Mouse (Mus musculus): Measurements from ENCODE around the gene Ankrd33b. TPM values are rescaled to one million over a fixed set of nuclear protein-coding genes. Genes with fewer than 3 reads are reported as not detected.

Ankrd33b gene
- total and polyA plus RNA-seq, 3 experiments, result 50.0 to 69.6 (median 60.3) TPM

GRCm38 (mm10) chr15:31264827-31265226 lies 102.7 kb downstream of the Ankrd33b start:
- Histone ChIP-seq H3K9ac (ENCODE audit: insufficient read depth, low read depth) (no peak overlapping the region), H3K4me1 (ENCODE audit: control insufficient read depth in 1 of 2, insufficient read depth in 2 of 2) (peaks cover 25 to 73% of the 10 kb centered on the region in 2 experiments), H3K36me3 (replicated peaks in 1 of 2; ENCODE audit: control insufficient read depth in 1 of 2, insufficient read depth in 1 of 2, low read length in 1 of 2) (peaks cover 0 to 43% of the 10 kb centered on the region in 2 experiments), H3K4me2 (ENCODE audit: insufficient read depth, low read depth, poor library complexity, severe bottlenecking) (no peak overlapping the region), H3K9me3 (replicated peaks; ENCODE audit: low read length) (peaks cover 3% of the 10 kb centered on the region), H3K27ac (ENCODE audit: insufficient read depth, low read depth) (no peak overlapping the region), H3K4me3 (replicated peaks in 1 of 3; ENCODE audit: low read depth in 2 of 3, low read length in 2 of 3, poor library complexity in 1 of 3) (no peak overlapping the region), H3K79me2 (replicated peaks; ENCODE audit: control insufficient read depth, extremely low read depth, insufficient read depth, poor library complexity, severe bottlenecking) (no peaks in the 10 kb centered on the region), H3K27me3 (replicated peaks) (no peaks in the 10 kb centered on the region)
- peak; percentile 96 for DNase-seq (ENCODE audit: extremely low read depth)
- in situ Hi-C loops (cut with MboI; ENCODE audit: low pct_ligation_motif_present, low pct_unique_long_range_greater_than_20kb, low sequenced_read_pairs), result loop anchor here (5.0 to 25.0 kb wide), 3 partner anchors 110 to 453 kb away; no protein-coding TSS in a partner anchor
- TF ChIP-seq ETS1 (conservative IDR thresholded peaks at IDR 0.05; ENCODE audit: low read depth, low read length), result peak; percentile 74
- TF ChIP-seq CTCF (conservative IDR thresholded peaks at IDR 0.05 in 1 of 2, IDR thresholded peaks at IDR 0.05 in 1 of 2; ENCODE audit: low read depth in 2 of 2, low read length in 2 of 2), result peak; percentile 61 to 99
- no peak for TF ChIP-seq JUND (conservative IDR thresholded peaks at IDR 0.05; ENCODE audit: low read depth, low read length)
- TF ChIP-seq GABPA (IDR thresholded peaks at IDR 0.05; ENCODE audit: insufficient replicate concordance, low read depth, low read length), result no peak
- TF ChIP-seq ZKSCAN1 (IDR thresholded peaks at IDR 0.05; ENCODE audit: borderline replicate concordance, low read depth, low read length), result no peak
- peak; percentile 87 for TF ChIP-seq BHLHE40 (IDR thresholded peaks at IDR 0.05; ENCODE audit: low read depth, low read length)
- peak; percentile 82 for TF ChIP-seq IRF4 (IDR thresholded peaks at IDR 0.05; ENCODE audit: low read depth, low read length)
- TF ChIP-seq HCFC1 (IDR thresholded peaks at IDR 0.05; ENCODE audit: low read depth, low read length), result no peak
- TF ChIP-seq MAFK (IDR thresholded peaks at IDR 0.05; ENCODE audit: insufficient replicate concordance, low read length), result no peak
- no peak for TF ChIP-seq CHD1 (IDR thresholded peaks at IDR 0.05; ENCODE audit: low read depth, low read length)
- TF ChIP-seq SMC3 (IDR thresholded peaks at IDR 0.05; ENCODE audit: low read depth, low read length), result peak; percentile 99
- TF ChIP-seq UBTF (IDR thresholded peaks at IDR 0.05; ENCODE audit: low read depth, low read length), result peak; percentile 47; the same call in 1 of the 2 replicates
- no peak for TF ChIP-seq USF2 (conservative IDR thresholded peaks at IDR 0.05; ENCODE audit: low read depth, low read length)
- no peak for TF ChIP-seq KAT2A (IDR thresholded peaks at IDR 0.05; ENCODE audit: insufficient replicate concordance, low read length)
- peak; percentile 89 for TF ChIP-seq ZC3H11A (IDR thresholded peaks at IDR 0.05; ENCODE audit: low read depth, low read length)
- TF ChIP-seq MAX (IDR thresholded peaks at IDR 0.05; ENCODE audit: low read length), result peak; percentile 82
- peak; percentile 28; the same call in 1 of the 2 replicates for TF ChIP-seq NRF1 (IDR thresholded peaks at IDR 0.05; ENCODE audit: low read depth, low read length)
- TF ChIP-seq E2F4 (IDR thresholded peaks at IDR 0.05; ENCODE audit: insufficient replicate concordance, low read depth, low read length), result no peak
- TF ChIP-seq USF1 (IDR thresholded peaks at IDR 0.05; ENCODE audit: low read depth, low read length), result no peak
- no peak for TF ChIP-seq ZNF384 (IDR thresholded peaks at IDR 0.05; ENCODE audit: low read depth, low read length)
- no peak for TF ChIP-seq POLR2AphosphoS2 (IDR thresholded peaks at IDR 0.05; ENCODE audit: low read depth, low read length)
- peak; percentile 79 for TF ChIP-seq MEF2A (IDR thresholded peaks at IDR 0.05; ENCODE audit: borderline replicate concordance, low read depth, low read length)
- TF ChIP-seq EP300 (IDR thresholded peaks at IDR 0.05; ENCODE audit: low read length), result no peak
- 0 out of 2 replicates have a peak, but pooled peaks have one; percentile 19 for TF ChIP-seq RCOR1 (conservative IDR thresholded peaks at IDR 0.05; ENCODE audit: low read depth, low read length)
- no peak for TF ChIP-seq TBP (conservative IDR thresholded peaks at IDR 0.05; ENCODE audit: low read depth, low read length)
- no peak for TF ChIP-seq PAX5 (IDR thresholded peaks at IDR 0.05; ENCODE audit: low read length)
- TF ChIP-seq MAZ (IDR thresholded peaks at IDR 0.05; ENCODE audit: low read depth, low read length), result 0 out of 2 replicates have a peak, but pooled peaks have one; percentile 39
- TF ChIP-seq ELF1 (IDR thresholded peaks at IDR 0.05; ENCODE audit: low read depth, low read length), result peak; percentile 42; the same call in 1 of the 2 replicates
- TF ChIP-seq CHD2 (IDR thresholded peaks at IDR 0.05; ENCODE audit: low read length), result no peak
- peak; percentile 54; the same call in 1 of the 2 replicates for TF ChIP-seq NELFE (IDR thresholded peaks at IDR 0.05; ENCODE audit: low read depth, low read length)
- no peak for TF ChIP-seq ZMIZ1 (IDR thresholded peaks at IDR 0.05; ENCODE audit: low read depth, low read length)
- TF ChIP-seq MXI1 (IDR thresholded peaks at IDR 0.05; ENCODE audit: low read depth, low read length), result peak; percentile 71
- no peak for TF ChIP-seq JUN (IDR thresholded peaks at IDR 0.05; ENCODE audit: insufficient read depth, low read depth, low read length)
- TF ChIP-seq SIN3A (IDR thresholded peaks at IDR 0.05; ENCODE audit: low read length), result peak; percentile 74; the same call in 1 of the 2 replicates
- 0 out of 2 replicates have a peak, but pooled peaks have one; percentile 19 for TF ChIP-seq POLR2A (IDR thresholded peaks at IDR 0.05; ENCODE audit: low read depth, low read length)
- peak; percentile 100 for TF ChIP-seq RAD21 (IDR thresholded peaks at IDR 0.05; ENCODE audit: low read depth, low read length)
- TF ChIP-seq TCF12 (IDR thresholded peaks at IDR 0.05; ENCODE audit: low read depth, low read length), result peak; percentile 73
- TF ChIP-seq MYC (IDR thresholded peaks at IDR 0.05; ENCODE audit: low read depth, low read length), result peak; percentile 40; the same call in 1 of the 2 replicates
- dilution Hi-C loops (cut with MboI; ENCODE audit: extremely low pct_ligation_motif_present, extremely low pct_unique_long_range_greater_than_20kb, low sequenced_read_pairs), result no loop called here
